Mouse (Mus musculus): ENCODE measurements around the gene Olfr1469.

- TF ChIP-seq CTCF (IDR thresholded peaks at IDR 0.05; ENCODE audit: low read depth, low read length): no peak
- TF ChIP-seq GATA1 (IDR thresholded peaks at IDR 0.05; ENCODE audit: borderline replicate concordance, low read length): no peak
- TF ChIP-seq TAL1 (conservative IDR thresholded peaks at IDR 0.05; ENCODE audit: low read depth, low read length): no peak
- no peak for TF ChIP-seq POLR2AphosphoS5 (IDR thresholded peaks at IDR 0.05; ENCODE audit: insufficient replicate concordance, low read depth, low read length)
These were observed 45.7 kb upstream of the Olfr1469 start, which contains the start of gene Olfr1467 for GRCm38 (mm10) chr19:13361936-13362335.
